Mouse (Mus musculus) cerebral cortex, adult 2 months (tissue): ENCODE results near the gene Tenm2.

Experiments used
- WGBS: fragments of 180-500 bp; shearing (Covaris S2); methylation state at CpG from one replicate; pipeline ENCODE4 v1.1.7; 2018; 5-methylcytosine and 5-hydroxymethylcytosine counted together

Tenm2 gene

GRCm38 (mm10) chr11:36204381-36204780 lies 1031.4 kb downstream of the Tenm2 start:
- 48% methylated on average over 6 of the region's 6 CpGs for WGBS

DNA sequence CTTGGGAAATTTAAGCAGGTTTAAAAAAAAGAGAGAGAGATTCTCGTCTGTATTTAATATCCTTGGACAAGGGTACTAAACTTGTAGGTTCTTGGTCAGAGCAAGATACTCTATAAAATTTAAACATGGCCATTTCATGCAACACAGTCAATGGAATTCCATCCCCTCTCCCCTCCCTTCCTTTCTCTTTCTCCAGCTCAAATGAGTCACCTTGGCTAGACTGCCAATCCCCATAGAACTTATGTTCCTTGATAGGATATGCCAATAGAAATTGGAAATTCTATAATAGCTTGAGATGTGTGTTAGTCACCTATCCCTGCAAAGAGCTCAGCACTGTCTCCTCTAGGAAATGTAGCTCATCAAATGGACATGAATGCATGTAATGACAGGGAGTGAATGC lies 1031.9 kb downstream of the Tenm2 start:
- WGBS: 63% methylated on average over 1 of the region's 1 CpGs

- 45% methylated on average over 2 of the region's 2 CpGs for WGBS
These were observed 1041.4 kb downstream of the Tenm2 start for GRCm38 (mm10) chr11:36194348-36194747.

DNA sequence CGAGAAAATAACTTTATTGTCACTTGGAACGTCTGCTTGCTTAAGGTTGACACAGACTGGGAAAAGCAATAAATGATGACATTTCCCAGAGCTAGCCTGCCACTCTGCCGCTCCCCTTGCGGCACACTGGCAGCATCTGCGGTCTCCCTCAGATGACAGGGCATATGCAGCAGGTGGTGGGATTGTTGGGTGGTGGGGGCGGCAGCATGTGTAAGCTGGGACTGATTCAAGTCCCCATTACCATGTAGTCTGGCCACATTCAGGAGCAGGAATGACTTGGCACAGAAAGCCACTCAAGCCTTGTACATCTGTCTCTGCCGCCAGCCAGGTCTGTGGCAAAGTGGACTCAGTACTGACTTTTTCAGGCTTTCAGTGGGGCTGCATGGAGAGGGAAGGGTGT lies 1059.7 kb downstream of the Tenm2 start:
- WGBS: 37% methylated on average over 7 of the region's 7 CpGs

DNA sequence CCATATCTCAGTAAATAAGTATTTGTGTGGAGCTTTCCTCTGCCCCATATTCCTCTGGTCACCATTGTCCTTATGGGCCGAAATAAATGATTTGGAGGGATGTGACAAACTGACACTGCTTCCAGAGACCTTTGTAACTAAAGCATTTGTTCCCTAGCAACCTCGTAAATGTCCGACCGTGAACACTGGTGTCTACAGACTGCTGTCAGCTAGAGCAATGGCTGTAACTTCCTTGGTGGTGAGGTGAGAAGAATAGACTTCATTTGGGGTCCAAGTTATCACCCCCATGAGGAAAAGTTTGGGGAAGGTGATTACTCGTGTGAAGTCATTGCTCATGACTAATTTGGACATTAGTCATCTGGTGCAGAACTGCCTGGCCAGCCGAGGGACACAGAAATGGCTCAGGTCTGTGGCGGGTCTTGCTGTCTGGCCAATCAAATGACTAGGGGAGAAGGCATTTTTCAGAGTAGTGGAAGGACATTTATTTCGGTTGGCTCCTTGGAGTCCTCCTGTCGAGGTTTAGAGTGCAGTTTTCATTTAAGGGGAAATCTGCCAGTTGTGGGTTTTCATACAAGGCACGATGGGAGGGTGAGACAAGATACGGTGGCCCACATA lies 1062.6 kb downstream of the Tenm2 start:
- WGBS: 84% methylated on average over 11 of the region's 11 CpGs

DNA sequence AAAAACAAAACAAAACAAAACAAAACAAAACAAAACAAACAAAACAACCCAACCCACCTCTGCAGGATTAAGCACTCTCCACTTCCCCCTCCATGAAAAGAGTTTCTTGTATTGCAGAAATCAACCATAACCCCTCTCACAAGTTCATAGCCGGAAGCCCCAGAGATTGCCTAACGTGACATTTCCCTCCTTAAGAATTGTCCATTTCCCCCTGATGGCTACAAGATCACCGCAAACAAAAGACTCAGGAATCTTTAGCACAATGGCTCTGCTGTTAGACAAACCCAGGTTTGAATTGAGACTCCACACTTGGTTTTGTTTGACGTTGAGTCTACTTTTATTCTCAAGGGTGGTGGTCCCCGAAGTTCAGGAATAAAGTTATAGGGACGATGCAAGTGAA lies 1063.2 kb downstream of the Tenm2 start:
- WGBS: 82% methylated on average over 6 of the region's 6 CpGs

- WGBS: 93% methylated on average over 7 of the region's 7 CpGs
These were observed 1063.8 kb downstream of the Tenm2 start for GRCm38 (mm10) chr11:36171991-36172390.

GRCm38 (mm10) chr11:36171221-36171620 lies 1064.5 kb downstream of the Tenm2 start:
- WGBS: 96% methylated on average over 12 of the region's 12 CpGs

GRCm38 (mm10) chr11:36169738-36170137 lies 1066.0 kb downstream of the Tenm2 start:
- WGBS: 71% methylated on average over 4 of the region's 4 CpGs

DNA sequence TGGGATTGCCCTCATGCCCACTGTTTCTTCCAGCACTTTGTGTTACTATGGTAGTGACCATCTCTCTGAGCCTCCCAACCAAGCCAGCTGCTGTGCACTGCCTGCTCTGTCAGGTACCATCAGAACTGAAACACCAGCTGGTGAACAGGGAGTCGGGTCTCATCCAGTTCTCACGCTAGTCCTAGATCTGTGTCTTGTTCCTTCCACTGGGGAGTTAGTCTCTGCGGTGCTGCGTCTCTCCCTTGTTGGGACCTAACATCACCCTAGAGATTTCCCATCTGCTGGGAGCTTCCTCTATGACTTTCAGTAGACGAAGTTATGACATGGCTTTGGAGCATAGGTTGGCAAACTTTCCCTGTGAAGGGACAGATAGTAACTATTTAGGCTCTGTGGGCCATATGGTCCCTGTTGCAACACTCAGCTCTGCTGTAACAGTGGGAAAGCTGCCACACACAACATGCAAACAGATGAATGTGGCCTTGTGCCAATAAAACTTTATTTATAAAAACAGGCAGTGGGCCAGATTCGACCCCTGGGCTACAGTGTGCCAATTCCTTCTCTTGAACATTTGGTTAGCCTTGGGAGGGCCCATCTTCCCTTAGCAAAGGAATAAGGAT lies 1066.7 kb downstream of the Tenm2 start:
- WGBS: 61% methylated on average over 6 of the region's 6 CpGs

- WGBS: 70% methylated on average over 10 of the region's 10 CpGs
These were observed 1067.9 kb downstream of the Tenm2 start for GRCm38 (mm10) chr11:36167766-36168318.

- WGBS: 95% methylated on average over 11 of the region's 11 CpGs
These were observed 1072.2 kb downstream of the Tenm2 start for GRCm38 (mm10) chr11:36163580-36163979.

GRCm38 (mm10) chr11:36161765-36162321 lies 1073.9 kb downstream of the Tenm2 start:
- WGBS: 58% methylated on average over 10 of the region's 10 CpGs

DNA sequence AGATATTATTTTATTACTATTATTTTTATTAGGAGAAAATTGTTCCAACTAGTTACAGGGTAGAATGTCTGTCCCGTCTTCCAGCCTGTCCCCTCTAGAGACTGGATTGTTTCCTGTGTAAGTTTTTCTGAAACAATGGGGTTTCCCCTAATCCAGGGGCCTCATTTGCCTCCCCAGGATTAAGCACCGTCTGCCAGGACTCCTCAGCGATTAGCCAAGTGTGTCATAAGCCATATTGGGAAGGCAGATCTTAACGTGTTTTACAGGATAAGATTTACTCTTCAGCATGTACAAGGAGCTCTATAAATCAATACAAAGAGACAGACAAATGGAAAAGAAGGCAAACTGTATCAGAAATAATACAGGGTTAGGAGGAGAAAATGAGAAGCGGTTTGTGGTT lies 1082.3 kb downstream of the Tenm2 start:
- WGBS: 55% methylated on average over 5 of the region's 5 CpGs

DNA sequence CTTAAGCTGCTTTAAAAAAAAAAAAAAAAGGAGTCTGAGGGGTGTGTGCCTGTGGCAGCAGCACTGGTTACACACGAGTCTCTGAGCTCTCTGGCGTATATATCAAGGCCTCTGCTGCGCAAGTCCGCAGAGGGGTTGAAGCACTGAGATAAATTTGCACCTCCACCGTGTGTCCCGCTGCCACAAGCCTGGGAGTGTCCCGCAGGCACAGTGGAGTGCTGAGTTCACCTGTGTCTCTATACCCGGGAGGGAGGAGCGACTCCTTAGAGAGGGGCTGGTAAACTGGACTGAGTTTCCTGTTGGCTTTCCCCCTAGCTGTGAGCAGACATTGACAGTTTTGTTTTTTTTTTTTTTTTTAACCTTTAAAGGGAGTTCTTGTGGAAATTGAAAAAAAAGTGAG lies 1082.8 kb downstream of the Tenm2 start:
- WGBS: 45% methylated on average over 9 of the region's 9 CpGs

DNA sequence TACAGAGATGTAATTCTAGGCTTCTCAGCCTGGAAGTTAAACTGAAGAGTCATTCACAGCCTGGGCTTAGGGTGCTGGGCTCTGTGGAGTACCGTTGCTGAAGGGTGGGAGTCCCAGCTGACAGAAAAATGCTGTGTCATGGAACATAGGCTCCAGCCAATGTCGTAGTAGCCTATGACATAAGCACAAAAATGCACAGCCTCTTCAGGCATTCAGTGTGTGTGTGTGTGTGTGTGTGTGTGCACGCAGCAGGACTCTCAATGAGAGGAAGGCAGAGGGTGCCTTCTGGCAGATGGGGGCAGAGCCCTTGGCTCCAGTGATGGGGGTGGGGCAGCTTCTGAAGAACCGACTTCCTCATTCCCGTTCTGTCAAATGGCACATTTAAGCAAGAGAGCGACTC lies 1083.5 kb downstream of the Tenm2 start:
- WGBS: 13% methylated on average over 6 of the region's 6 CpGs

GRCm38 (mm10) chr11:36149092-36149491 lies 1086.7 kb downstream of the Tenm2 start:
- 44% methylated on average over 3 of the region's 3 CpGs for WGBS

GRCm38 (mm10) chr11:36145057-36145456 lies 1090.7 kb downstream of the Tenm2 start:
- WGBS: 86% methylated on average over 12 of the region's 12 CpGs

GRCm38 (mm10) chr11:36140411-36140810 lies 1095.4 kb downstream of the Tenm2 start:
- 58% methylated on average over 10 of the region's 10 CpGs for WGBS

- WGBS: 72% methylated on average over 16 of the region's 16 CpGs
These were observed 1096.2 kb downstream of the Tenm2 start for GRCm38 (mm10) chr11:36139521-36139920.

DNA sequence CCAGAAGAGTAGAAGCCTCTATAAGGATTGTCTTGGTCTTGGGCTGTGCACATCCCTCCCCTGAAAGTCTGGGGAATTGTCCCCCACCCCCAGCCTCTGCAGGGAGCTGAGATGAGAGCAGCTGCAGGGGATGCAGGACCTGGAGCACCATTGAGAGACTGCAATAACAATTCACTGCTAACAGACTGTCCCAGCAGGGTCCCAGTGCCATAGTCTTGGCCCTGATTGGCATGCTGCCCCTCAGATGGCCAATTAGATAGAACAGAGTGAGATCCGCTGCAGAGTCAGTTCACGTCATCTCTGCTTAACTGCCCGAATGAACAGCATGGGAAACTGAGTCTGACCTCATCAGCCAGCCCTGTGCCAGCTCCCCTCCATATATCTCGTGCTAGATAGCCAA lies 1097.9 kb downstream of the Tenm2 start:
- WGBS: 75% methylated on average over 4 of the region's 4 CpGs

DNA sequence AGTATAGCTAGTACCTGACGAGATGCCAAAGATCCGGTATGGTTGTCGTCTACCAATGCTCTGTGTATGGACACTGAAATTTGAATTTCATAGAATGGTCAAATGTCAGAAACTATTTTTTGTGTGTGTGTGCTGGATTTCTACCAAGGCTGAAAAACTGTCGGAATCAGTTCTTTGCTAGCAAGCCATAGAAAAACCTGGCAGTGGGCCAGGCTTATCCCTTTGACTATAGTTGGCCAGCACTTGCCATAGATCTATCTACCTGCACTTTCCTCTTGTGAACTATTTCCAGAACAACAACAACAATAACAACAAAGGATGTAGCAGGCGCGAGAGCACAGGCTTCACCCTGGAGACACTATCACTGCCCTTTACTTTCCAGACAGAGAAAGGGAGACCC lies 1098.5 kb downstream of the Tenm2 start:
- 75% methylated on average over 6 of the region's 6 CpGs for WGBS

DNA sequence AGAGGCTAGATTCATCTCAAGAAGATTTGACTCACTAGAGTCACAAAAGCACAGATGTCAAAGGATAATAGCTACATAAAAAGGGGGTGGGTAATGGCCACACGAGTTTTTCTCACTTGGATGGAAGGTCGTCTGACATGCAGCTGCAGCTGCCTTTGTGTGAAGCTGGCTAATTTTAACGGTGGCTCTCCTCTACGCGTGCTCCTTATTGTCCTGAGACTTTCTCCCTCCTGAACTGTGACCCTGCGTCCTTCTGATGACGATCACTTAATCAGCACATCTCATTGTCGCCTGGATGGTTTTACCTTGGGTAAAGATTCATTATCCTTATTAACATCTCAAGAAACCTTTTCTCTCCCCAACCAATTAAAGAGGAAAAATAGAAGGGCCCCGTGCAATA lies 1101.1 kb downstream of the Tenm2 start:
- WGBS: 64% methylated on average over 9 of the region's 9 CpGs
